Mouse (Mus musculus): ENCODE measurements around the gene Cyp2c23.

DNA sequence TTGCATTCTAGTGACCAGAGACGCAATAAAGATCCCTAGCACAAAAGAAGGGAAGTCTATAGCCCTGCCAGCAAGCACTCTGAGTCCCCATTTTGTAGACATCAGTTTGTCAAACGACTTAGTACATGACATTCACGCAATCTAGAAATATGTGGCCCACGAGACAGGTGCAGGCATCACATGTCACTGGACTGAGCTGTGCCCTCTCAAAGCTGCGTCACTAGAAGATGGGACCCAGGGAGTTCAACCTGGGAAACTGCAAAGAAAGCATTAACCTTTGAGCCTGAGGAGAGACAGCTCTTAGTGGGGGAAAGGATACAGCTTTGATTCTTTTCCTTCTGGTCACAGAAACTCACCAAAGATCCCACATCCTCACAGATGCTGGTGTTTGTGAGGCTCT, 73.7 kb downstream of the Cyp2c23 start:
- TF ChIP-seq CTCF (IDR thresholded peaks at IDR 0.05) (no peak), POLR2A (IDR thresholded peaks at IDR 0.05; ENCODE audit: insufficient read depth, low read depth, low read length) (no peak), EP300 (IDR thresholded peaks at IDR 0.05; ENCODE audit: insufficient read depth, low read depth, low read length) (no peak)

Data from heart, adult 2 months (tissue).